Mouse (Mus musculus) left cerebral cortex, adult 8-10 months (tissue): ENCODE measurements around the gene Xlr3a. TPM values are rescaled to one million over a fixed set of nuclear protein-coding genes. Genes with fewer than 3 reads are reported as not detected.
"Not testable (repeated sequence)": the region's sequence is repeated elsewhere in the genome, so short reads cannot be mapped to it uniquely, and the experiment has no call there.

Source experiments
- DNase-seq, 2 experiments: peaks; one replicate each; pipeline ENCODE4 v3.0.0; 2022; ENCODE audit warnings: low spot score in 2 of 2
- total RNA-seq, 4 experiments: library from RNA; stranded (reverse); gene quantifications; 2 replicates each; pipeline ENCODE4 v1.2.4; 2022

Gene Xlr3a
- total RNA-seq: 1 to 10 TPM in 3 of 4 experiments, under 1 TPM in 1; 0.65 to 6.2 (median 2.9) TPM

GRCm38 (mm10) chrX:73096941-73097508 lies at the start of gene Xlr3a:
Gene Xlr3a, minus strand, starts transcription at chrX:73097095.
- not testable (repeated sequence) for DNase-seq

DNA sequence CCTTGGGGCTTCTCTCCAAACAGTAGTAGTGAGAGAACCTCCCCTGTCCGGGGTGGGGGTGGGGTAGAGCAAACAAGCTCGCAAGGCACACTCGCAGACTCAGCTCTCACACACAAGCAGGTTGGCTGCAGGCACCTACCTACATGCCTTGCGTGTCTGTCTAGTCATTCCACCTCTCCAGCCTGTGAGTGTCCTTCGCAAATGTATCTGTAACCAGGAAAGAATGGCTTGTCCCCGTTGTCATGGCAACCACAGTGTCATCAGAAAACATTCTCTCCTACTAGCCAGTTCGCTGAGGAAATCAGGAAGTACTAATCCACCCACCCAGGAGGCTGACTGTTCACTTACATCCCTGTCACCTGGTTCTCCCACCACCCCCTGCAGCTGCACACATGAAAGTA lies 46.3 kb upstream of the Xlr3a start:
- not testable (repeated sequence) for DNase-seq

GRCm38 (mm10) chrX:73122859-73123829 lies 26.2 kb upstream of the Xlr3a start:
- not testable (repeated sequence) for DNase-seq

DNA sequence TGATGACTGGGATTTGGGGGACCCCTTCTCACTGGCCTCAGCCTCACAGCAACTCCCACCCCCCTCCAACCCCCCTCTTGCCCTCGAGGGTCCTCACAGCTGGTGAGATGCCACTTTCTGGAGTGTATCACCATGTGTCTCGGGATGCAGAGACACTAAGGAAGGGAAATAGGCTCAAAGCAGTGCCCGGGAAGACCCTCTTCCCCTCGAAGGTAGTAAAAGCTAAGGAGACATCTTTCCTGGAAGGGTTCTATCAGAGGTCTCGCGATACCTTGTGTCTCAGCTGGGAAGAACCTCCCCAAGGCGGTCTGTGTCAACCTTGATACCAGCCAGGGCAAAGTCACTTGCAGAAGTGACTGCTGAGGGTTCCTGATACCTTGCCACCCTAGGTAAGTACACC lies 19.9 kb upstream of the Xlr3a start, which contains the start of gene Gm14685:
Gene Gm14685, plus strand, starts transcription at position 301 of the 400 bp plus-strand sequence.
- DNase-seq: not testable (repeated sequence)

GRCm38 (mm10) chrX:73082267-73083055 lies 14.4 kb downstream of the Xlr3a start, which contains the start of gene Xlr4a:
Gene Xlr4a, minus strand, starts transcription at chrX:73082478.
- DNase-seq: not testable (repeated sequence)

DNA sequence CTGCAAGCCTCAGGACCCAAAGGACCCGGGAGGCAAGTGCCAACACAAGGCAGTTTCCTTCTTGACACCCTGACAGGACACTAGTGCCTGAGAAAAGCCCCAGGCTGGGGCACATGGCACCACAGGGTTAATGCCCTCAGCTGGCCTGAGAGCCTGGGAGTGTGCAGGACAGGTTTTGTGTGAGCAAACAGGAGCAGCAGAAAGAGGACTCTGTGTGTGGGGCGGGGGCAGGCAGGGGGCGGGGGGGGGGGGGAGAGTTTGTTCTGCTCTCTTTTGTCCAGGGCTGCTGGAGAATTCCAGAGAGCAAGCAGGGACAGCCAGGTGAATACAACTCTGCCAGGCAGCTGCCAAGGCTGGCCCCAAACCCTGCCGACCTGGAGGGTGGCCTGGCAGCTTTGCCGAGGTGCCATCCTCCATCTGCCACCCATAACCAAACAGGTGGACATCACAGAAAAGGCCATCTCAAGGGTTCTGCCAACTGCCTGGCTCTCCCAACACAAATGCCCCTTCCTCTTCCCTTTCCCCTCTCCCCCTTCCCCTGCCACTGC lies 30.1 kb downstream of the Xlr3a start:
- not testable (repeated sequence) for DNase-seq

GRCm38 (mm10) chrX:73064415-73064793 lies 32.5 kb downstream of the Xlr3a start, which contains the start of gene Pnma3:
Gene Pnma3, plus strand, starts transcription at chrX:73064787.
- no peak for DNase-seq

- peak; percentile 5 to 33 for DNase-seq
These were observed 33.1 kb downstream of the Xlr3a start for GRCm38 (mm10) chrX:73063512-73064414.

DNA sequence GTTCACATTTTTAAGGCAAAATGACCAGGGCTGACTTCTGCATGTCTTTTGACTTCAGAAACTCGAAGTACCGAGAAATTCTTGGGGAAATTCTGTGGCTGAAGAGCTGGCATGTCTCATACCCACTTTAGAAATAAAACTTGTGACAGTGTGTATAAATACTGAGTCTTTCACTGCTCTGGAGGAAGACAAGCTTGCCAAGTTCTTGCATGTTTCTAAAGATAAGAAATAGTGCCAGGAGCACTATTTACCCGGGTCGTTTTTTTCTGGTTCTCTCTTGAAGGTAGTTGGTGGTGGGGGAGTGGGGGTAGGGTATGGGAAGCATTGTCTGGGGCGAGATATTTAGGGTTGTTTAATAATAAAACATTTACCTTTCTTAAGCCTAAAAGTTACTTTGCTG lies 34.6 kb downstream of the Xlr3a start:
- DNase-seq: no peak

GRCm38 (mm10) chrX:73061528-73061927 lies 35.4 kb downstream of the Xlr3a start:
- DNase-seq: no peak

GRCm38 (mm10) chrX:73053860-73054563 lies 42.9 kb downstream of the Xlr3a start:
- DNase-seq: peak; percentile 86 to 89

- no peak for DNase-seq
These were observed 57.2 kb downstream of the Xlr3a start for GRCm38 (mm10) chrX:73039666-73040065.

- DNase-seq: no peak
These were observed 58.1 kb downstream of the Xlr3a start for GRCm38 (mm10) chrX:73038831-73039230.

DNA sequence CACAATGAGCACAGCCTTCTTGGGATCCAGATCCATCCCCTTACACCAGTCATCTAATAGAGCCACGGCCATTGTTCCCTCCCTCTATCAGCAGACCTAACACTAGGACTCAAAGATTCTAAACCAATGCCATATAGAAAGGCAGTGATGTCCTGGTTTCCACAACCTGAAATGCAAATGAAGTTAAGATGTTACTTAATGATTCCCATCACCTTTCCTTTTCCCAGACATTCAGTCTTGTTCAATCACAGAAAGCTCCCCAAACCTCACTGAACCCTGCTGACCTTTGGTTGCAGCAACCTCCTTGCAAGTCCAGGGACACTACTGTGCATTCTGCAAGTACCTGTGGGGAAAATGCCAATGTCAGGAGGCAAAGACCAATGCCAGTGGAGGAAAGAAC lies 59.9 kb downstream of the Xlr3a start, which contains the start of gene Pnma5:
Gene Pnma5, minus strand, starts transcription at position 101 of the 400 bp plus-strand sequence.
- no peak for DNase-seq

Other genes starting within 250 kb of the Xlr3a start
- 10 to 100 TPM; 51.6 to 59.8 (median 55.7) TPM for gene Cetn2, start 178.7 kb downstream of the Xlr3a start, total RNA-seq
- 10 to 100 TPM; 24.5 to 31.2 (median 28.4) TPM for gene Nsdhl, start 178.5 kb downstream of the Xlr3a start, total RNA-seq
- gene Zfp185, start 109.8 kb downstream of the Xlr3a start, total RNA-seq: 1 to 10 TPM in 2 of 4 experiments, under 1 TPM in 2; 0.76 to 1.5 (median 1.0) TPM
- gene Pnma5, start 60.0 kb downstream of the Xlr3a start, total RNA-seq: under 1 TPM in 3 of 4 experiments, not detected in 1; 0.23 to 0.33 (median 0.23) TPM
- gene Pnma3, start 32.3 kb downstream of the Xlr3a start, total RNA-seq: 10 to 100 TPM; 15.9 to 21.3 (median 17.6) TPM
- gene Xlr4a, start 14.6 kb downstream of the Xlr3a start, total RNA-seq: 1 to 10 TPM in 1 of 4 experiments, under 1 TPM in 1, not detected in 2; 0.62 to 3.0 TPM
- gene Gm14685, start 20.0 kb upstream of the Xlr3a start, total RNA-seq: under 1 TPM in 3 of 4 experiments, not detected in 1; 0.42 to 0.91 (median 0.91) TPM
- gene Xlr5b, start 51.7 kb upstream of the Xlr3a start, total RNA-seq: not detected
- gene DXBay18, start 52.4 kb upstream of the Xlr3a start, total RNA-seq: 1 to 10 TPM in 2 of 4 experiments, under 1 TPM in 2; 0.53 to 1.7 (median 0.81) TPM
- gene Spin2d, start 79.9 kb upstream of the Xlr3a start, total RNA-seq: not detected
- 10 to 100 TPM in 1 of 4 experiments, 1 to 10 TPM in 2, under 1 TPM in 1; 0.65 to 13.8 (median 4.2) TPM for gene Xlr3b, start 95.1 kb upstream of the Xlr3a start, total RNA-seq
- 1 to 10 TPM in 2 of 4 experiments, not detected in 2; 1.4 to 2.1 TPM for gene Xlr4b, start 117.2 kb upstream of the Xlr3a start, total RNA-seq
- 10 to 100 TPM; 13.1 to 16.9 (median 14.0) TPM for gene F8a, start 131.2 kb upstream of the Xlr3a start, total RNA-seq
- under 1 TPM in 1 of 4 experiments, not detected in 3; 0.43 TPM for gene Xlr4c, start 146.0 kb upstream of the Xlr3a start, total RNA-seq
- not detected for gene Xlr3c, start 168.3 kb upstream of the Xlr3a start, total RNA-seq
- gene Xlr5a, start 195.9 kb upstream of the Xlr3a start, total RNA-seq: under 1 TPM in 1 of 4 experiments, not detected in 3; 0.33 TPM
- gene Xlr5c, start 195.9 kb upstream of the Xlr3a start, total RNA-seq: not detected
- not detected for gene Gm45015, start 239.7 kb upstream of the Xlr3a start, total RNA-seq
- gene Zfp275, start 245.5 kb upstream of the Xlr3a start, total RNA-seq: 10 to 100 TPM; 18.0 to 20.4 (median 19.0) TPM